Mouse (Mus musculus) testis, adult 2 months (tissue): Measurements from ENCODE around the gene Zfp941.

ENCODE experiments used
- CTCF ChIP-seq: fragments of 200-500 bp; IDR thresholded peaks from 2 replicates; pipeline ENCODE4 v1.5.1; 2012; ENCODE audit warnings: low read depth, mild to moderate bottlenecking, inconsistent platforms, low read length, moderate library complexity; ENCODE audit not compliant: control insufficient read depth, insufficient read depth, insufficient replicate concordance
- POLR2A ChIP-seq: fragments of 200-500 bp; IDR thresholded peaks from 2 replicates; pipeline ENCODE4 v1.6.1; 2012; ENCODE audit warnings: low read depth, mild to moderate bottlenecking, inconsistent platforms, low read length, moderate library complexity; ENCODE audit not compliant: control insufficient read depth

DNA sequence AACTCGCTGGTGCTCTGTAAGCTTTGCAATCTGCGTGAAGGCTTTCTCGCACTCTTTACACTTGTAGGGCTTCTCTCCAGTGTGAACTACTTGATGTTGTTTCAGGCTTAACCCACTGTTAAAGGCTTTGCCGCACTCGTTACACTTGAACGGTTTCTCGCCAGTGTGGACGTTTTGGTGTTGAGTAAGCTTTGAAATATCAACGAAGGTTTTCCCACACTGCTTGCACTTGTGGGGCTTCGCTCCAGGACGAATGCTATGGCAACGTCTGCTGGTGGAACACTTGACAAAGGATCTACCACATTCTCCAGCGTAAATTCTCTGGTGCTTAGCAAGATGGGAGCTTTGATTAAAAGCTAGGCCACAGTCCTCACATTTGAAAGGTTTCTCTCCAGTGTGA lies 10.3 kb downstream of the Zfp941 start:
- TF ChIP-seq CTCF (no peak), POLR2A (no peak)
